Mouse (Mus musculus) heart, postnatal 25 days (tissue): ENCODE measurements around the gene Gm20661. TPM values are rescaled to one million over a fixed set of nuclear protein-coding genes. Genes with fewer than 3 reads are reported as not detected.
A peak's percentile ranks its signal among the peaks of the same experiment; 100 is the strongest.

ENCODE experiments used
- DNase-seq: peaks from one replicate; pipeline ENCODE4 v3.0.0; 2022; ENCODE audit warnings: low spot score
- intact Hi-C: fragments of 180-260 bp; cut with DNase I; formaldehyde crosslinking; loops from one replicate; pipeline ENCODE4 v1.15.1; 2025
- total RNA-seq, 2 experiments: library from RNA; stranded (reverse); gene quantifications; 2 replicates each; pipeline ENCODE4 v1.2.3; 2021

Gm20661 gene
- total RNA-seq, 2 experiments from 2014 or later = 0.60 TPM; not detected in 1

- no peak for DNase-seq
- intact Hi-C loops = loop anchor here (2.0 kb wide), 1 partner anchor 100 kb away; no protein-coding TSS in a partner anchor
Measured at GRCm38 (mm10) chr9:107964681-107965080, 18.2 kb upstream of the Gm20661 start.

DNA sequence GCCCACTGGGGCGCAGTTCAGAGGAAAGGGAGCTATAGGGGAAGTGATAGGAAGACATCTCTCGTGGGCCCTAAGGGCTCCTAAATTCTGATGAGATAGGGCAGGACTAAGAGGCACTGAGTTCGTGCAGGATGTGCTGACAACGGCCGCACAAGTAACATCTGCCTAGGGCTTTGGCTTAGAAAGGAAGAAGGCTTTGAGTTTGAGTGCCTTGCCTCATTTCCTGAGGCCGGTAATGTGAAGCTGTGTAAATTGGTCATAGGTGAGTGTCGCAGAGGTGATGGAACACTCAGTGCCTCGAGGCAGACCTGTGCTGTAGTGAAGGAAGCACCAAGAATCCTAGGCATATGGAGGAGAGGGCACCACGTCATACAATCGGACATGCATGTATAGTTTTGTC lies 16.2 kb upstream of the Gm20661 start:
- intact Hi-C loops = no loop called here
- no peak for DNase-seq

GRCm38 (mm10) chr9:107967437-107967836 lies 15.4 kb upstream of the Gm20661 start:
- no peak for DNase-seq
- intact Hi-C loops = no loop called here

DNA sequence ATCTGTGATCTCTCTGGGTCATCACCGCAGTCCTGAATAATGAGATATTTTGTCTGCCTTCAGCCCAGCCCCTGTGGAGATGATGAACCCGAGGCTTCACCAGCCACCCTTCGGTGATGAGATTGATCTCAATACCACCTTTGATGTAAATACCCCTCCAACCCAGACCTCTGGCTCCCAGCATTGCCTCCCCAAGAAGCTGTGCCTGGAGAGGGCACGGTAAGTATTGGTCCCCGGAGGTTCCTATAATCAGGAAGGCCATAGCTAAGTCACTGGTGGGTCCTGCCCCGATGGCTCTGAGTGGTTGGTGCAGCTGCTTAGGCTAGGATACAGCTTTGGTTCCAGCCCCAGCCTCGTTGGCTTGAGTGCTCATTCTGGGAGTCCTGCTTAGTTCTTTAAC lies 14.3 kb upstream of the Gm20661 start:
- intact Hi-C loops = no loop called here

GRCm38 (mm10) chr9:107970311-107970710 lies 12.5 kb upstream of the Gm20661 start:
- no peak for DNase-seq
- intact Hi-C loops = no loop called here

More for the DNA sequence above, 14.3 kb upstream of the Gm20661 start:
- no peak for DNase-seq

GRCm38 (mm10) chr9:107971690-107972541 lies 10.9 kb upstream of the Gm20661 start:
- no peak for DNase-seq
- intact Hi-C loops = no loop called here

GRCm38 (mm10) chr9:107974491-107975171 lies 8.2 kb upstream of the Gm20661 start:
- intact Hi-C loops = no loop called here
- no peak for DNase-seq

DNA sequence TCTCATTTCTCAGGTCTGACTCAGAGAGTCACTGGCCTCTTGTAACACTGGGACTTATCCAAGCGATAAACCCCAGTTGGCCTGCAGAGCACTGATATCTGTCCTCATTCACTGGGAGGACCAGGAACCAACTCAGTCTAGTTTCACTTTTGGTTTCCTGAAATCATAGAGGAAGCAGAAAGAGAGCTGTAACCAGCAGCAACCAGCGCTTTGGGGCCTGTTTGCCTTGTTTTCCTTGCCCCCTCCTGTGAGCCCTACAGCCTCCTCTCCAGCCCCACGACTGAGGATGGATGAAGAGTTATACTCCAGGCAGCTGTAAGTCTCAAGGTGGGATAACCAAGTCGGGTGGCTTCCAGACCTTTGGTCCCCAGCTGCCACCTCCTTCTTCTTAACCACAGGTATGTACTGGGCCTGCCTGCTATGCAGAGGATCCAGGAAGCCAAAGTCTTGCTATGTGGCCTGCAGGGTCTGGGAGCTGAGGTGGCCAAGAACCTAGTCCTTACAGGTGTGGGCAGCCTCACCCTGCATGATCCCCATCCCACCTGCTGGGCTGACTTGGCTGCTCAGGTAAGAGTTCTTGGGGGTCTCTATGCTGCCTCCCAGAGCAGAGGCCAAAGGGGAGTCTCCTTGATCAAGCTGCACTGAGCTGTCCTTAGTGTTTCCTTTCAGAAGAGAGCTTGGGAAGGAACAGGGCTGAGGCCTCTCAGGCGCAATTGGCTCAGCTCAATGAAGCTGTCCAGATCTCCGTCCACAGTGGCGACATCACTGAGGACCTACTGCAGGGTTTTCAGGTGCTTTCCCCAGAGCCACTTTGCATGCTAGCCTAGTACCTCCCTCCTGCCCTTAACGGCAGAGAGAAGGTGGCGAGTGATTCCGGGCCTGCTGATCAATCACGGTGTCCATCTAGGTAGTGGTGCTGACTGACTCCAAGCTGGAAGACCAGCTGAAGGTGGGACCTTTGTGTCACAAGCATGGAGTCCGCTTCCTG lies 7.2 kb upstream of the Gm20661 start, which contains the start of gene Uba7:
Gene Uba7, plus strand, starts transcription at position 107 of the 988 bp plus-strand sequence.
- DNase-seq = no peak
- intact Hi-C loops = no loop called here

- no peak for DNase-seq
- intact Hi-C loops = no loop called here
Measured at GRCm38 (mm10) chr9:107978815-107979214, 4.0 kb upstream of the Gm20661 start.

DNA sequence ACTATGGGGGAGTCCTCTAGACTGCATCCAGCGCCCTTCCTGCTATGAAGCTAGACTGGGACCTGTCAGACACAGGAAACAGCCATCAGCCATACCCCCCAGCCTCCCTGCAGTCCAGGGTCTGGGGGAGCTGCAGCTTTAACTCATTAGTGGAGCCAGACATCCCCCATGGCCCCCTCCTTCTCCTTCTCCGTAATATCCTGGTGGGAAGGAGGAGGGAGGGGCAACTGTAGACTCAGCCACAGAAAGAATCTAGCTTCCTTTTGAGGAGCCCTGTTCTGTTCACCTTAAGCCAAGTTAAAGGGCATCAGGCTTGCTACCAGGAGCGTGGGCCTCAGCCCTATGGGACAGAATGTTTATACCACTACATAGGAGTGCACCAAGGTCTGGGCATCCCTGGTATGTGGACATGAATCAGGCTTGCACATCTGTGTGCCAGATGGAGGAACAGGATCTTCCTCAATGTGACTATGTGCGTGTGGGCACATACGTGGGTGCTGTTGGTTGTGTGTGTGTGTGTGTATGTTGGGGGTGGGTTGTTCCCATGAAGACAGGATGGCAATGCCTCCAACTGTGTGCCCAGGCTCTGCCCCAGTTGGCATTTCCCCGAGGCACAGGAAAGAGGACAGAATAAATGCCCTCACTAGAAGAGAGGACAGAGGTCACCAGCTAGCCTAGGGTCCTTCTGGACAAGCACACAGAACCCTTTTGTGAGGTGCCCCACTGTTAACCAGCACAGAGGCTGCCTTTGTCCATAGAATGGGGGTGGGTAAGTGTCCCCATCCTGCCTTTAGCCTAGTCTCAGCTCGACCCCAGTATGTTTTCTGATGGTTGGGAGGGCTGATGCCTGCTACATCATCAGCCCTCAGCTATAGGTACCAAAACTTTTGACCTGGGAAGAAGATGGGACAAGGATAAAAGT lies 913 bp upstream of the Gm20661 start:
- intact Hi-C loops = no loop called here
- no peak for DNase-seq

DNA sequence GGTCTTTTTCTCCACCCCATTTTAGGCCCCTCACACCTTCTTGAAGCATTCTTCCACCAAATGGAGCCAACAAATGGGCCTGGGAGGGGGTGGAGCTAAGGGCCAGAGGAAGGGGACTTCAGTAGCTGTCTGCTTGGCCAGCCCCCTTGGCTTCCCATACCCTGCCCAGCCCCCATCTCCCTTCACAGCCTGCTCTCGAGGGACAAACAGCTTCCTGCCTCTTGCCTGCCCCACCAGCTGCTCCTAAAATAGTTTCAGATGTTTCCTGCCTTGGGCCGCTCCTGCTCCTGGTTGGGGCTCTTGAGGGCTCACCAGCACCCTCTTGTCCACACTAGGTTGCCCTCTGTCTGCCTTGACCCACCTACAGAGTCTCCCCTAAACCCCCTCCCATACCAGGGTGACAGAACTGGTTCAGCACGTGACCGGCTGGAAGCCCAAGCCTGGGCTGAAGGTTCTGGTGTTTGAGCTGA lies 598 bp downstream of the Gm20661 start:
- intact Hi-C loops = no loop called here
- DNase-seq = peak; percentile 90

DNA sequence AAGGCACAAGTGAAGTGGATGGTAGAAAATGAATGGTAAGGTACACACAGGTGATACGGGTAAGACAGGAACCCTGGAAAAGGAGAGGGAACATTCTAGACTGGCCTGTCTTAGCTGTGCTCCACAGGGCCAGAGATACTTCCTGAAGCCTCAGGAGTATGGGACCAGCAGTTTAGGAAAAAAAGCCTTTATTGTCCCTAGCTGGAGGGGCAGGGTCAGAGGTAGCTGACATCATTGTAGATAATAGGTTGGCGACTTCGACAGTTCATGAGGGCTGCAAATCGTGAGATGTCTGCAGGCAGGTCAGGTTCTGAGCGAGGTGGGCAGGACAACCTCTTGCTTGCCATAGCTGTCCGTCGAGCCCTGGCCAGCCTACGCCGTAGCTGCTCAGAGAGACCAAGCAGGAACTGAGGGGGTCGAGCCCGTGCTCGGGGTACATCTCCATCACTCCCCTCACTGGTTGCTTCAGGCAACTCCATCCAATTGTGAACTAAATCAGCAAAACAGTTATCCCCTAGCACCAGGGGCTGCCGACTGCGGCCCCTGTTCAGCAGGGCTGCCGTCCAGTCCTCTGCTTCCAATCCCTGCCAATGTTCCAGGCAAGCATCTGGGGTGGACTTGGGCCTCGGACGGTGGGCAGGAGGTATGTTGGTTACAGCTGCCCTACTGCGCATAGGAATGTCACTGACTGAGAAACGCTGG lies 1.3 kb downstream of the Gm20661 start:
- no peak for DNase-seq
- intact Hi-C loops = no loop called here

- no peak for DNase-seq
Measured at GRCm38 (mm10) chr9:107984754-107985055, 1.8 kb downstream of the Gm20661 start.

DNA sequence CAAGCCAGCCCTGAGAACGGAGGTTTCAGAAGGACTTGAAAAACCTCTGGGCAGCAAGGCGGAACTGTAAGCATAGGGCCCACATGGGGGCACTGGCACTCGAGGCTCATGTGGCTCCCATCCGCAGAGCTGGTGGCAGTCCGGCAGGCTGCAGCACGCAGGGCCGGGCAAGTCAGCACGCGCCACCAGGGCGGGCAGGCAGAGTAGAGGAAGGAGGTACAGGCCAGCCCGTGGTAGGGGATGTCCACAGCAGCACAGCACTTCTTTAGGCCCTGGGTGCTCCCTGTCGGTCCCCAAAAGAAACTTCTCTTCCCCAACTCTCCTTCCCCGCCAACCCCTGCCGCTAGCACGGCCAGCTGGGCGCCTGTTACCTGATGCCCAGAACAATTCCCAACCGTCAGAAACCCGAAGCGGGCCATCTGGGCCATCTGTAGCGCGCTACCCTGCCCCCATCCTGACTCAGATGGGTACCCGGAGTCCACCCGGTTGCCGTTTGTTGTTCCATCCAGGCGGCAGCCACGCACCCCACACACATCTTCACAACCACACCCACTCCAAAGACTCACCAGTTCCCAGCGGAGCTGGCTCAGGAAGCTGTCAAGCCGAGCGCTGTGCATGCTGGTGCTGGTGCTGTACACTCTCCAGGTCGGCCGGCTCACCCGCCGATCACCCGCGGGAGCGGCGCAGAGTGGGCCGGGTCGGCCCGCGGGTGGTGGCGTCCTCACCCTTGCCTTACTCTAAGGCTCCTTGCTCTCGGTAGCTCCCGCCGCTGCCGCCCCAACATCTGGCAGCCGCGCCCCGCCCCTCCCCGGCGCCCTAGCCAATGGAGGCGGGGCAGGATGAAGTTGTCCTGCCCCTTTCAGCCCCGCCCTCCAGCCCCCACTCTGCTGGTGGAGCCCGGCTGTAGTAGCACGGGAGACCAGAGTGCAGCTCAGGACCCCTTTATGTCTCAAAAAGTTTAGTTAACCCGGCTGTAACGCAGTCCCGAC lies 2.6 kb downstream of the Gm20661 start, which contains the start of gene Inka1:
Gene Inka1, minus strand, starts transcription at position 749 of the 989 bp plus-strand sequence.
- DNase-seq = peak; percentile 87
- intact Hi-C loops = loop anchor here (1.0 kb wide), 1 partner anchor 22 kb away; no protein-coding TSS in a partner anchor

More at GRCm38 (mm10) chr9:107984754-107985055, 1.8 kb downstream of the Gm20661 start:
- intact Hi-C loops = no loop called here

GRCm38 (mm10) chr9:107986376-107986775 lies 3.5 kb downstream of the Gm20661 start:
- peak; percentile 67 for DNase-seq
- intact Hi-C loops = loop anchor here (1.0 kb wide), 1 partner anchor 23 kb away; no protein-coding TSS in a partner anchor

- intact Hi-C loops = no loop called here
- DNase-seq = no peak
Measured at GRCm38 (mm10) chr9:107987950-107988349, 5.1 kb downstream of the Gm20661 start.

GRCm38 (mm10) chr9:107992197-107992596 lies 9.3 kb downstream of the Gm20661 start, which contains the start of gene Cdhr4:
TSS of gene Cdhr4 (plus strand) at chr9:107992497.
- intact Hi-C loops = no loop called here
- DNase-seq = no peak
